Mouse (Mus musculus) heart, adult 2 months (tissue): ENCODE results near the gene Grik4.

Experiments
- CTCF ChIP-seq: fragments of 200-600 bp; IDR thresholded peaks from 2 replicates; pipeline ENCODE4 v1.8.1; 2022; ENCODE audit warnings: antibody characterized with exemption, mild to moderate bottlenecking, moderate library complexity
- EP300 ChIP-seq: fragments of 200-500 bp; IDR thresholded peaks from 2 replicates; pipeline ENCODE4 v1.6.1; 2011; ENCODE audit warnings: low read depth, low read length, control low read depth; ENCODE audit not compliant: insufficient read depth
- POLR2A ChIP-seq: fragments of 200-500 bp; IDR thresholded peaks from 2 replicates; pipeline ENCODE4 v1.6.1; 2011; ENCODE audit warnings: mild to moderate bottlenecking, low read depth, low read length, control low read depth; ENCODE audit not compliant: insufficient read depth

GRCm38 (mm10) chr9:42531951-42532350, 412.3 kb downstream of the Grik4 start:
- TF ChIP-seq CTCF (no peak), POLR2A (no peak), EP300 (no peak)
